Mouse (Mus musculus): ENCODE measurements around the gene Tigd4. TPM values are rescaled to one million over a fixed set of nuclear protein-coding genes. Genes with fewer than 3 reads are reported as not detected.

Gene Tigd4
- polyA plus RNA-seq (2012): not detected in 2 replicates

- no peak for TF ChIP-seq GATA1 (IDR thresholded peaks at IDR 0.05; ENCODE audit: low read length)
Observed at GRCm38 (mm10) chr3:84593274-84593673, at the start of gene Tigd4. Tigd4 (plus strand) TSS chr3:84593574.

GRCm38 (mm10) chr3:84547177-84547576 is 46.2 kb upstream of the Tigd4 start:
- no peak for TF ChIP-seq GATA1 (IDR thresholded peaks at IDR 0.05; ENCODE audit: low read length)

GRCm38 (mm10) chr3:84555780-84556179 is 37.6 kb upstream of the Tigd4 start:
- TF ChIP-seq GATA1 (IDR thresholded peaks at IDR 0.05; ENCODE audit: low read length): no peak

- no peak for TF ChIP-seq GATA1 (IDR thresholded peaks at IDR 0.05; ENCODE audit: low read length)
Observed at GRCm38 (mm10) chr3:84558301-84558700, 35.1 kb upstream of the Tigd4 start.

- no peak for TF ChIP-seq GATA1 (IDR thresholded peaks at IDR 0.05; ENCODE audit: low read length)
Observed at GRCm38 (mm10) chr3:84563415-84563814, 30.0 kb upstream of the Tigd4 start.

- TF ChIP-seq GATA1 (IDR thresholded peaks at IDR 0.05; ENCODE audit: low read length): no peak
Observed at GRCm38 (mm10) chr3:84568540-84568939, 24.8 kb upstream of the Tigd4 start.

- TF ChIP-seq GATA1 (IDR thresholded peaks at IDR 0.05; ENCODE audit: low read length): no peak
Observed at GRCm38 (mm10) chr3:84569587-84569986, 23.8 kb upstream of the Tigd4 start.

GRCm38 (mm10) chr3:84570501-84570900 is 22.9 kb upstream of the Tigd4 start:
- TF ChIP-seq GATA1 (IDR thresholded peaks at IDR 0.05; ENCODE audit: low read length): no peak

GRCm38 (mm10) chr3:84580716-84581115 is 12.7 kb upstream of the Tigd4 start:
- no peak for TF ChIP-seq GATA1 (IDR thresholded peaks at IDR 0.05; ENCODE audit: low read length)

- no peak for TF ChIP-seq GATA1 (IDR thresholded peaks at IDR 0.05; ENCODE audit: low read length)
Observed at GRCm38 (mm10) chr3:84581696-84582022, 11.7 kb upstream of the Tigd4 start.

- TF ChIP-seq GATA1 (IDR thresholded peaks at IDR 0.05; ENCODE audit: low read length): no peak
Observed at GRCm38 (mm10) chr3:84582023-84582912, 11.1 kb upstream of the Tigd4 start, which contains the start of gene Arfip1. Arfip1 (minus strand) TSS chr3:84582625.

- TF ChIP-seq GATA1 (IDR thresholded peaks at IDR 0.05; ENCODE audit: low read length): no peak
Observed at GRCm38 (mm10) chr3:84582913-84583276, 10.5 kb upstream of the Tigd4 start.

GRCm38 (mm10) chr3:84586736-84587135 is 6.6 kb upstream of the Tigd4 start:
- TF ChIP-seq GATA1 (IDR thresholded peaks at IDR 0.05; ENCODE audit: low read length): peak; percentile 46

- TF ChIP-seq GATA1 (IDR thresholded peaks at IDR 0.05; ENCODE audit: low read length): no peak
Observed at GRCm38 (mm10) chr3:84594894-84595676, 1.7 kb downstream of the Tigd4 start.

GRCm38 (mm10) chr3:84595677-84596234 is 2.4 kb downstream of the Tigd4 start:
- TF ChIP-seq GATA1 (IDR thresholded peaks at IDR 0.05; ENCODE audit: low read length): no peak

Data from G1E-ER4 (cell line).